Mouse (Mus musculus) testis, adult 2 months (tissue): ENCODE measurements around the gene March11.

Experiments used
- CTCF ChIP-seq: fragments of 200-500 bp; IDR thresholded peaks from 2 replicates; pipeline ENCODE4 v1.5.1; 2012; ENCODE audit warnings: low read depth, mild to moderate bottlenecking, inconsistent platforms, low read length, moderate library complexity; ENCODE audit not compliant: control insufficient read depth, insufficient read depth, insufficient replicate concordance
- POLR2A ChIP-seq: fragments of 200-500 bp; IDR thresholded peaks from 2 replicates; pipeline ENCODE4 v1.6.1; 2012; ENCODE audit warnings: low read depth, mild to moderate bottlenecking, inconsistent platforms, low read length, moderate library complexity; ENCODE audit not compliant: control insufficient read depth

DNA sequence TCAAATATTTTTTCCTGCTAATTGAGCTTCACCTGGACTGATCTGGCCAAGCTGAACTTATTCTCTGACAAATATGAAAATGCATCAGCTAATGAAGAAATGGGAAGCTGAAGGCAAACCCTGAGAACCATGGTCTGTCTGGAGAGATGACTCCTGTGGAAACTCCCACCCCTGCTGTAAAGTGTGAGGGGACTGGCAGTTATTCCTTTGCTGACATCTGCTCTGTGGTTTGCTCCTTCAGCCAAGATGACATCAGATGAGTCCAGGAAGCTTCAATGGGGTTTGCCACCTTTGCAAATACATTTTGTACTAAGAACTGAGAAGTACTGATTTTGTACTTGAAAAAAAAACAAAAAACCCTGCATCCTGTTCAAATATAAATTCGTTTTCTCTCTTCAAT is 46.5 kb upstream of the March11 start:
- TF ChIP-seq POLR2A (no peak), CTCF (no peak)
